Mouse (Mus musculus): ENCODE results near the gene Actb.
A peak's percentile ranks its signal among the peaks of the same experiment; 100 is the strongest.
"Not testable (repeated sequence)": the region's sequence is repeated elsewhere in the genome, so short reads cannot be mapped to it uniquely, and the experiment has no call there.

Actb gene

DNA sequence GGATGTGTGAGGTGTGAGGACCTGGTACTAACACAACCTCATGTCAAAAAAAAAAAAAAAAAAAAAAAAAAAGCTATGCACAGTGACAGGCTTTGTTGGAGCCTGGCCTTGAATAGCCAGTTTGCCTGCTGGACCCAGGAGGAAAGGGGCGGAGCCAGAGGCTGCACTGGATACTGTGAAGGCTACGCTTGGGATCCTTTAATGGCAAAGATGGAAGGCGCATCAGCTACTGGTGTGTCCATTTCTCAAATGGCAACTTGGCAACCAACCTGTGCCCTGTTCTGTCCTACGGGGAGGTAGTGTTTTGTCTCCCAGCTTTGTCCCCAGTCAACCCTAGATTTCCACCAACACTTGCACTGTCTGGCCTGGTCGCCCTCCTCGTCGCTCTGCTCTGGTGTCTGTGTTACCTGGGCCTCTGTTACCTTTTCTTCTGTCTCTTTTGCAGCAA, 5.2 kb downstream of the Actb start:
- DNase-seq: peak; percentile 70 to 73

DNA sequence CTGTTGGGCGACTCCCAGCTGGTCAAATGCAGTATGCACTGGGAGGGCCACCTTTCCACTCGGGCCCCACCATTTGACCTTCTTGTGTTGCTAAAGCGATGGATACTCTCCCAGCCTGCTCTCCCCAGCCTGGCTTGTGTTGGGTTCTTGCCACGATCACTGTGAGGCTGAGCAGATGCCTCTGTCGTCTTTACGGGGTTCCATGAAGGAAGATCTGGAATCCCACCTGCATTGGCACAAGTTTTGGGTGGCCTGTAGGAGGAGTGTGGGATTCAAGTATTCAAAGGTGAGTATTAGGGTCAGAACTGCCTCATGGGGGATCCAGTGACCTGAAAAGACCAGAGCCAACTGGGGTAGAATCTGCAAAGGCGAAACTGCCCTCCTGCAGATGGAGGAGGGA, 5.9 kb downstream of the Actb start:
- peak in 1 of 2 experiments; percentile 36 for DNase-seq

DNA sequence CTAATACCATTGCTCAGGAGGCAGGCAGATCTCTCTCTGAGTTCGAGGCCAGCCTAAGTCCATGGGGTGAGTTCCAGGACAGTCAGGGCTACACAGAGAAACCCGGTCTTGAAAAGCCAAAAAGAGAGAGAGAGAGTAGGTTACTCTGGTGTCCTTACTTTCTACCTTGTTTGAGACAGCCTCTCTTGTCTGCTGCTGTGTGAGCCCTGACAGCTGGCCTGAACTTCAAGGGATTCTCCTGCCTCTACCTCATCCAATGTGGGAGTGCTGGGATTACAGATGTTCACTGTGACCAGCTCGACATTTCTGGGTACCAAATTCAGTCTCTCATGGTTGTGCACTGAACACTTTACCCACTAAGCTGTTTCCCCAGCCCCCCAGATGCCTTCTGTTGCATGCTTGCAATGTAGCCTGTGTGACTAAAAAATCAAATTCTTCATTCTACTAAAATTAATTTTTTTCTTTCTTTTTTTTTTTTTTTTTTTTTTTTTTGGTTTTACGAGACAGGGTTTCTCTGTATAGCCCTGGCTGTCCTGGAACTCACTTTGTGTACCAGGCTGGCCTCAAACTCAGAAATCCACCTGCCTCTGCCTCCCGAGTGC, 6.5 kb downstream of the Actb start:
- no peak for DNase-seq

DNA sequence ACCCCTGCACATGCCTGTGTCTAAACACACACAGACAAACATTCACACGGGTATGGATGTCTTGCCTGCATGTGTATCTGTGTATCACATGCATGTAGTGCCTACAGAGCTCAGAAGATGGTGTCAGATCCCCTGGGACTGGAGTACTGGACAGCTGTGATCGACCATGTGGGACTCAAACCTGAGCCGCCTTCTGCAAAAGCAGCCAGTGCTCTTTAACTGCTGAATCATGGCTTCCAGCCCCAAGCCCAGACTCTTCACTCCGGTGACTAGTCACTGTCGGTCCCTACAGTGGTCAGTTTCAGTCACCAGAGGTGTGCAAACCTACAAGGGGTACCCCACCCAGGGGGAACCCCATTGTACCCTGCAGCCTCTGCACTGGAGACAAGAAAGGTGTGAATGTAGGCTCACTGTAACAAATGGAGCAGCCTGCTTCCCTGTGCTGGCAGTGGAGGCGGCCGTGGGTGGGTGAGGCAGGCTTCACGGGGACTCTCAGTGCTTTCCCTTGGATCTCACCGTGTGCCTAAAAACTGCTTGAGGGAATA, 7.4 kb downstream of the Actb start:
- DNase-seq: peak in 1 of 2 experiments; percentile 50

DNA sequence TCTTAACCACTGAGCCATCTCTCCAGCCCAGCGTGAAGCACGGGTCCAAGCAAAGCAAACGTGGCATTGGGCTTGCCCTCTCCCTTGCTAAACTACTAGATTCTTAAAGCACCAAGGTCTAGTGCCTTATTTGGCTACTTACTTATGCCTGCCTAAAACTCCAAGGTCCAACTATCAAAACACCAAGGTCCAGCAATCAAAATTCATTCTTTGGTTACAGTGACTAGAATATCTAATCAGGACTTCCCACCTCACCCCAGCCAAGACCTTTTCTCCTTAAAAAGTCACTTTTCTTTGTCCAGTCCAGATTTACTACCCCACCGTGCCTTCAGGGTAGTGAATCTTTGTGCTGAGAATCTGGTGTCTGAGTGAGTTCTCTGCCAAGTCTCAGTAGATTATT, 8.2 kb downstream of the Actb start:
- DNase-seq: no peak

DNA sequence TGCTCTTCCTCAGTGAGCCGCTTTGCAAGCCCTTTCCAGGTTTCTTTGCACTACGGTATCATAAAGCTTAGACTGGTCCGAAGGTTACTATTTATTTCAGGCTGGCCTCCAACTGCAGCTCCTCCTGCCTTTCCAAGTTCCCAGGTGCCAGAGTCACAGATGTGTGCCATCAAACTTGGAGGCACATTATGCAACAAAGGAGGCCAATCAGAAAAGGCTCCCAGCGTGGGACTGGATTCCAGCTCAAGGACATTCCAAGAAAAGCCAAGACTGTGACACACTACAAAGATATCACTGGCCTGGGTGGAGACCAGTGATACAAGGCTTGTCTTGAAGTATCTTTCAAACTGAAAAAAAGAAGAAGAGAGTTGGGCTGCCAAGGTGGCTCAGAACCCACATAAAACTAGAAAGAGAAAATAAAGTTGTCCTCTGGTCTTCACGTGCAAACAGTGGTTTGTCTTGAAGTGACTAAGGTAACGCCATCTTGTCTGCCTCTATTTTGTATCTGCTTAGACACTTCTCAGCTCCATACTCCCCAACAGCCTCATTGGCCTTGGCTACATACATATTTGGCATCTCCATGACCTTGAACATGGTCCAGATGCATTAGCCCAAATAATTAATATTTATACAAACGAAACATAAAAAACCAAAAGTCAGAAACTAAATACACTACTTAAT, 8.8 kb downstream of the Actb start:
- no peak for DNase-seq

GRCm38 (mm10) chr5:142896713-142897112, 9.8 kb downstream of the Actb start:
- no peak for DNase-seq

DNA sequence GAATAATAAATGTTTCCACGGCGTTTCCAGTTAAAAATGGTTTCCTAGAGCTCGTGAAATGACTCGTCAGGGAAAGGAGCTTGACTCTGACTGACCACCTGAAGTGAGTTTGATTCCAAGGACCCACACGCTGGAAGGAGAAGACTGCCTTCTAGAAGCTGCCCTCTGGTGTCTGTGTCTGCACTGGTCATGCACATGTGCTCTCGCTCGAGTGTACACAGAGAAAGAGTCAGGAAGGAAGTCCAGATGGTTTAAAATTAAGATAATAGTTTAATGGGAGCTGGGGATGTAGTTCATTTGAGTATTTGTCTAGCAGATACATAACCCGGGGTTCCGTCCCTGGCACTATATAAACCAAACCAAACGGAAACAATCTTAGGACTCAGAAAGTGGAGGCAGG, 10.4 kb downstream of the Actb start:
- no peak for DNase-seq

GRCm38 (mm10) chr5:142894918-142895613, 11.5 kb downstream of the Actb start, which contains the start of gene Fbxl18:
TSS of gene Fbxl18 (minus strand) at chr5:142895421.
- DNase-seq: peak; percentile 92 to 93

DNA sequence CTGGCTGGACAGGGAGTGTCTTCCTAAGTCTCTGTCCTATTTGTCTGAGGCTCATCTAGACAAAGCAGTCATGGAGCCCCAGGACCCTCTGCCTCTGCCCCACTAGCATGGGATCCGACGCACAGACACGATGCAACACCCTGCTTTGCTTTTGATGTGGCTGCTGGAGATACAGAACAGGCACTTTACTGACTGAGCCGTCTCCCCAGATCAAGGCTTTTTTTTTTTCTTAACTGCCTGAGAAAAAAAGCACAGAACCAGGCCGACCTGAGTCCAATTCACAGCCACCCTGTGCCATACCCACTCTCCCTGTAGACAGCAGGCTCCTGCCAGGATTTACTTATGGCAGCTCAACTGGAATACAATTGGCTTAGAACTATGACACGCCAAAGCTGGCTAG, 15.2 kb downstream of the Actb start:
- DNase-seq: no peak

- DNase-seq: not testable (repeated sequence)
Measured at GRCm38 (mm10) chr5:142887533-142887932, 19.0 kb downstream of the Actb start.

DNA sequence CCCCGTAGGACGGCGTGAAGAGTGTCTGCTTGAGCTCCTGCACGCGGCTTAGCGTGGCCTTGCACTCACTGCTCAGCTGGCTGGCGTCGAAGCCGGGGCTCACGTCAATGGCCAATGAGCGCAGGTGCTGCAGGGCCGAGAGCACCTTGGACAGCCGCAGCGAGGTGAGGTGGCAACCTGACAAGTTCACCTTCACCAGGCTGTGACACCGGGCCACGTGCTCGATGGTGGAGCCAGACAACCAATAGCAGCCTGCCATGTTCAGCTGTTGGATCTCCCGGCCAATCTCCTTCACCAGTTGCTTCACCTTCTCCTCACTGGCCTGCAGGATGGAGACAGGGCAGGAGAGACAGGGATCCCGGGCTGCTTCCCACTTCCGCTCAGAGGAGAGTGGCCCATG, 19.8 kb downstream of the Actb start:
- no peak for DNase-seq

DNA sequence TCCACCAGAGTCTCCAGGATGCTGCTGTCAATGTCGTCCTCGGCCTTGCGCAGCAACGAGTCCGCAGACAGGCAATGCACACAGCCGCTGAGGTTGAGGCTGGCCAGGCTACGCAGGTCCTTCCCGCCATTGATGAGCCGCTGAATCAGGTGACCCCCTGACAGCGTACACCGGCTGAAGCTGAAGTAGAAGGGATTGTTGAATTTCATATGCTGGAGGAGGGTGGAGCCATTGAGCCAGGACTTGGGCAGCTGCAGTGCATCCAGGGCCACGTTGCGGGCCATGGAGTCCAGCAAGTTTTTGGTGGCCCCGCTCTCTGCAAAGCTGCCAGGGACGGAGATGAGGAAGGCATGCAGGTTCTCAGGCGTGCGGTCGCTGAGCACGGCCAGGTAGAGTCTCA, 20.4 kb downstream of the Actb start:
- DNase-seq: no peak

DNA sequence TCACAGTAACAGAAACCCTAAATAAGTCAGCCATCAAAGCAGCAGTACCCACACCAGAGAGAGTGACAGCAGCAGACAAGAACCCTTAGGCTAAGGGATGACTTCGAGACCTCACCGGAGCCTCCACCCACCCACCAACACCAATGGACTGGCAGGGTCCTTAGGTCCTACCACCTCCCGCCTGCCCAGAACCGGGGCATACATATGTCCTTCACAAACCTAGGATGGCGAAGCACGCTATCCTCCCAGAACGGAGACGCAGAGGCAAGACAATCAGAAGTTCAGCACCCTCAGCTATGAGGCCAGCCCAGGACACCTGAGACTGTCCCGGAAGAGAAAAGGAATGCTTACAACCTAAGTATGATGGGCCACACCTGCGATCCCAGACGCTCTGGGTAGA, 24.1 kb downstream of the Actb start:
- no peak for DNase-seq

- DNase-seq: no peak
Measured at GRCm38 (mm10) chr5:142881936-142882335, 24.6 kb downstream of the Actb start.

DNA sequence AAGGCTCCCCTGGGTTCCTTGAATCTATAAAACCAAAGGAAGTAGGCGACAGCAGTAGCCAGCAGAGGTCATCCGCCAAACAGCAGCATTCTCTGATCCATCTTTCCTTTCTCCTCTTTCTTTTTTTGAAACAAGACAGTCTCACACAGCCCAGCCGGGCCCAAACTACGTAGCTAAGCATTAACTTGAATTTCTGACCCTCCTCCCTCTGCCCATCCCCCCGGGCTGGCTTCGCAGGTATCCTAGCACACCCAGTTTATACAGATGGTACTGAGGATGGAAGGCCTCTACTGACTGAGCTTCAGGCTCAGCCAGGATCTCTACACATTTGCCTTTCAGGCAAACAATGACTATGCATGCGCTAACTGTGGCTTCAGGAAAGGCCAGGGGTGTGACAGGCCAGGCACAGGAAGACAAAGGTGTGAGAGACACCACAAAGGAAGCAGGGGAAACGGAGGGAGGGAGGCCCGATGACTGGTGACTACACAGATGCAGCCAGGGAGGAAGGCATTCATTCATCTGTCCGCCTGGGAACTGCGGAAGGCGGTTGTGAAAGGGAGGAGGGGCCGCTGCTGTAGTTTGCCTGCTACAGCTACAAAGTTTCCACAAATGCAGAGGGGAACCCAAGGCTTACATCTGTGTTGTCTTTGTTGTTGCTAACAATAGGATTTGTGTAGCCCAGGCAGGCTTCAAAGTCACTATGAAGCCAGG, 25.6 kb downstream of the Actb start:
- peak; percentile 67 to 78 for DNase-seq

- DNase-seq: no peak
Measured at GRCm38 (mm10) chr5:142880246-142880645, 26.3 kb downstream of the Actb start.

DNA sequence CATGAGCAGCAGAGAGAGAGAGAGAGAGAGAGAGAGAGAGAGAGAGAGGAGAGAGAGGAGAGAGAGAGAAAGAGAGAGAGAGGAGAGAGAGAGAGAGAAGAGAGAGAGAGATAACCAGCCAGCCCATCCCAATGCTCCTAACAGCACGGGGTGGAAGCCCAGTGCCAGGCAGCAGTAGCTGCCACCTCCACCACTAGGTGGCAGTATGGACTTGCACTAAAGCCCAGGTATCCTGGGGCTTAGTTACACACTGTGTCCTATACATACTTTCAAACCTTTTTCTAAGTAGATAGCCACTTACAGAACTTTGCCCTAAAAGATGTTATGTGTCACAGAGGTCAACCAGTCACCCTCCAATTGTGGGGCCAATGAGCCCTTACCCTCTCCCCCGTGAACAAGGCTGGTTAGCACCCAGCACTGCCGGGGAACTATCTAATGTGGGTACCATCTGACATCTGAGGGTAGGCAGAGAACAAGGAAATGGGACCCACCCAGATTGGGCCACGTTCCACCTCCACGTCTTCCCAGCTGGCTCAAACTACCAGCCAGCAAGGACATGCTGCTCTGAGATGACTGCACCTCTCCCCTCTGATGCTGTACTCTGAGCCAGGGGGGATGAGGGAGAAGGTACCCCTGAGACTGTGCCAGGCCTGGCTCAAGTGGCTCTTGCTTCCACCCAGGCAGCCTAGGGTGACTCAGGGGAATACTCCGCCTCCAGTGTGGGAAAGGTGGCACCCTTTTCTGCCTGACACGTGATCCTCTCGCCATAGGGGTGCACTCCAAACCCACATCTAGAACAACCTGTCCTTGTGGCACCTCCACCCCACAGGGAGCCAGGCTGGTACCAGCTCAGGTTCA, 27.0 kb downstream of the Actb start:
- DNase-seq: peak; percentile 77 to 85

DNA sequence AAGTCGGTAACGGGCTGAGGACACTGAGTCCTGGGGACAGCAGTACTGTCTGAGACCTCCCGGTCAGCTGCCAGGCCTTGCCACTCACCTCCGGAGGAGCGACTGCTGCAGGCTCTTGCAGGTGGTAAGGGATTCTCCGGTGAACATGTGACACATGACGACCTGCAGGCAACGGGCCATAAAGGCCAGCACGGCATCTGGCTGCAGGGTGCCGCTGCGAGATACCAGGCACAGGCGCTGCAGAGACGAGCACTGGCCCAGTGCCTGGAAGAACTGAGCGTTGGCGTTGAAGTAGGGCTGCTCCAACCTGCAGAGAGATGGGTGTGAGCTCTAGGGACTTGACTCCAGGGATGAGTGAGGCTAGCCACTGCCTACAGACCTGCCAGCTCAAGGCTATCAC, 28.0 kb downstream of the Actb start:
- no peak for DNase-seq

DNA sequence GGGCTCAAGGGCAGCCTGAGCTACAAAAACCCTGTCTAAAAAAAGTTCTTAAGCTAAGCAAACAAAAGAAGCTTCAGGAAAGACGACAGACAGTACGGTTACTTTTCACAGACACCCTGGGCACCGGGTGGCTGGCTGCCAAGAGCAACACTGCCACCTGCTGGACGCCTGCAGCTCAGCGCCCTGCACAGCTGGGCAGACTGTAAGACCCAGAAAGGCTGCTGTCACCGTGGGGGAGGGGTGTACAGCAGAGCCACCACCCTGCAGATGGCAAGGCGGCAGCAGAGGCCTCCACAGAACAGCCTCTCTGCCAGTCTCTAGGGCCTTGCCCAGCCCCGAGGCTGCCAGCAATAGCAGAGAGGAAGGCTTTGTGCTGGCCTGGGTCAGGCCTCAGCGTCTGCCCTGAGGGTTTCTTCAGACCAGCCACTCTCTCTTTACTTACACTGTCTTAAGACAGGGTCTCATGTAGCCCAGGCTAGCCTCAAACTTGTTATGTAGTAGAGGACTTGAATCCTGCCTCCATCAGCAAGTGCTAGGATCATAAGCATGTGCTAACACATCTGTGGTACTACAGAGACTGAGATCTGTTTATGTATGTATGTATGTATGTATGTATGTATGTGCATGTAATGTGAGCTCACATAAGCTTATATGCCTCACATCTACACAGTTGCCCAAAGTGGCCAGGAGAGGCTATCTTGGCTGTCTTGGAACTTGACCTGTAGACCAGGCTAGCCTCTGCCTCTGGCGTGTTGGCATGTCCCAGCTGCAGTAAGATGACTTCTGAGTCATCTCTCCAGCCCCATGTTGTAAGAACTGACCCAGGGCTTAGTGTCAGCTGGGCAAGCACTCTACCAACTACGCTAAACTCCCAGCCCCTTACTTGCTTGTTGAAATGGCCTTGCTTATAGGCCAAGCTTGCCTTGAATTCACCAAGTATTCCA, 28.9 kb downstream of the Actb start:
- peak; percentile 90 to 91 for DNase-seq

- no peak for DNase-seq
Measured at GRCm38 (mm10) chr5:142876896-142877295, 29.7 kb downstream of the Actb start.
